Mouse (Mus musculus): ENCODE measurements around the gene Sbf2.

DNA sequence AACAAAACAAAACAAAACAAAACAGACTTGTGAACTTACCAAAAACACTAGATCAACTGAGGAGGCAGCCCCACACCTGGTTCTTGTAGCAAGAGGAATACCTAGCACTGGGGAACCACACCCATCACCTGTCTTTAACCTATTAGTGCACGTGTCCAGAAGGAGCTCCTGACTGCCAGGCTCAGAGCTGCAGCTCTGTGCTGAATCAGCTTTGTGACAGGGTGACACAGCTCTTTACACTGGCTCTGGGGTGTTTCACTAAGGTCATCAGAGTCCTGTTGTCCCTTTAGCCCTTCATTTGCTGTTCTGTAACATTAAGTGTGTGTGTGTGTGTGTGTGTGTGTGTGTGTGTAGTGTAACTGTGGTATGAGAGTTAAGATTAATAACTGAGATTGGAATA, 21.8 kb upstream of the Sbf2 start:
- TF ChIP-seq CTCF (IDR thresholded peaks at IDR 0.05; ENCODE audit: control insufficient read depth, insufficient read depth, insufficient replicate concordance, low read depth, low read length) (no peak), POLR2A (IDR thresholded peaks at IDR 0.05; ENCODE audit: control insufficient read depth, low read depth, low read length) (no peak)
